Mouse (Mus musculus) heart, embryonic 15.5 days (tissue): Measurements from ENCODE around the gene Pgr15l. TPM values are rescaled to one million over a fixed set of nuclear protein-coding genes. Genes with fewer than 3 reads are reported as not detected.

Experiments used
- ATAC-seq: fragments of 200-750 bp; cut with Nextera tagmentation; replicated peaks from 2 replicates; pipeline ENCODE4 v1.8.0; 2017; ENCODE audit warnings: low read depth, moderate TSS enrichment; ENCODE audit not compliant: insufficient number of reproducible peaks, insufficient read depth, low FRiP score
- H3K27ac ChIP-seq: fragments of 300-500 bp; sonication (generic); 2 replicates; pipeline ENCODE4 v1.5.1; 2015; ENCODE audit warnings: mild to moderate bottlenecking, inconsistent platforms
- H3K27me3 ChIP-seq: fragments of 300-500 bp; sonication (generic); 2 replicates; pipeline ENCODE4 v1.6.1; 2015; ENCODE audit warnings: inconsistent platforms
- H3K36me3 ChIP-seq: fragments of 300-500 bp; sonication (generic); 2 replicates; pipeline ENCODE4 v1.6.1; 2015; ENCODE audit warnings: mild to moderate bottlenecking, inconsistent platforms
- H3K4me1 ChIP-seq: fragments of 300-500 bp; sonication (generic); replicated peaks from 2 replicates; pipeline ENCODE4 v1.6.1; 2015; ENCODE audit warnings: inconsistent platforms
- H3K4me2 ChIP-seq: fragments of 300-500 bp; sonication (generic); 2 replicates; pipeline ENCODE4 v1.6.1; 2015; ENCODE audit warnings: inconsistent platforms, mild to moderate bottlenecking, moderate library complexity
- H3K4me3 ChIP-seq: fragments of 300-500 bp; sonication (generic); 2 replicates; pipeline ENCODE4 v1.5.1; 2015; ENCODE audit warnings: mild to moderate bottlenecking, inconsistent platforms
- H3K9ac ChIP-seq: fragments of 300-500 bp; sonication (generic); 2 replicates; pipeline ENCODE4 v1.6.1; 2015; ENCODE audit warnings: mild to moderate bottlenecking, inconsistent platforms
- H3K9me3 ChIP-seq: fragments of 300-500 bp; sonication (generic); replicated peaks from 2 replicates; pipeline ENCODE4 v1.6.1; 2016; ENCODE audit warnings: inconsistent platforms
- WGBS: fragments of 180-500 bp; shearing (Covaris S2); methylation state at CpG from one replicate; pipeline ENCODE4 v1.1.7; 2015; ENCODE audit warnings: mixed read lengths; 5-methylcytosine and 5-hydroxymethylcytosine counted together
- polyA plus RNA-seq: library from polyadenylated mRNA; unstranded; fragments of >200 nt; fragmentation: Nextera tagmentation; extraction: Ambion mirVana; gene quantifications from 2 replicates; pipeline ENCODE4 v1.2.1, GENCODE M21; 2015

The Pgr15l gene
- not detected in 2 replicates for polyA plus RNA-seq

- Histone ChIP-seq H3K4me3 (no peak within 1 kb of the TSS), H3K27me3 (peaks cover 6% of the 10 kb centered on the region; the same call in 1 of the 2 replicates), H3K9me3 (no peaks in the 10 kb centered on the region), H3K36me3 (no peaks in the 10 kb centered on the region), H3K27ac (no peak within 1 kb of the TSS), H3K4me2 (peak within 1 kb of the TSS; percentile 43), H3K4me1 (no peaks in the 10 kb centered on the region), H3K9ac (no peak within 1 kb of the TSS)
- WGBS, result 11% methylated on average over 20 of the region's 20 CpGs
- ATAC-seq, result no peak
These were observed at the start of gene Pgr15l for GRCm38 (mm10) chrX:97072369-97072768. Gene Pgr15l, plus strand, starts transcription at chrX:97072596.

GRCm38 (mm10) chrX:97027540-97027939, 44.9 kb upstream of the Pgr15l start:
- no peaks in the 10 kb centered on the region for H3K36me3 ChIP-seq
- no peaks in the 10 kb centered on the region for H3K9me3 ChIP-seq
- H3K27ac ChIP-seq, result no peak overlapping the region
- no peaks in the 10 kb centered on the region for H3K4me1 ChIP-seq
- H3K4me2 ChIP-seq, result no peak overlapping the region
- no peaks in the 10 kb centered on the region for H3K27me3 ChIP-seq
- H3K9ac ChIP-seq, result no peak overlapping the region
- H3K4me3 ChIP-seq, result no peak overlapping the region
- ATAC-seq, result no peak

- no peaks in the 10 kb centered on the region for H3K9me3 ChIP-seq
- no peaks in the 10 kb centered on the region for H3K36me3 ChIP-seq
- 6% methylated on average over 11 of the region's 11 CpGs for WGBS
- no peak overlapping the region for H3K27ac ChIP-seq
- no peak overlapping the region for H3K4me3 ChIP-seq
- H3K4me1 ChIP-seq, result no peaks in the 10 kb centered on the region
- ATAC-seq, result no peak
- no peak overlapping the region for H3K9ac ChIP-seq
- H3K27me3 ChIP-seq, result peaks cover 6% of the 10 kb centered on the region; the same call in 1 of the 2 replicates
- no peak overlapping the region for H3K4me2 ChIP-seq
These were observed 2.6 kb upstream of the Pgr15l start for GRCm38 (mm10) chrX:97069816-97070215.
